Mouse (Mus musculus) ES-E14 (cell line): ENCODE data around the gene Yipf2.

ENCODE experiments used
- CHD2 ChIP-seq: IDR thresholded peaks from 2 replicates; pipeline ENCODE4 v1.6.1; 2014; ENCODE audit warnings: mild to moderate bottlenecking, low read depth, low read length, inconsistent platforms
- ZNF384 ChIP-seq: IDR thresholded peaks from 2 replicates; pipeline ENCODE4 v1.6.1; 2012; ENCODE audit warnings: low read depth, low read length, inconsistent platforms

DNA sequence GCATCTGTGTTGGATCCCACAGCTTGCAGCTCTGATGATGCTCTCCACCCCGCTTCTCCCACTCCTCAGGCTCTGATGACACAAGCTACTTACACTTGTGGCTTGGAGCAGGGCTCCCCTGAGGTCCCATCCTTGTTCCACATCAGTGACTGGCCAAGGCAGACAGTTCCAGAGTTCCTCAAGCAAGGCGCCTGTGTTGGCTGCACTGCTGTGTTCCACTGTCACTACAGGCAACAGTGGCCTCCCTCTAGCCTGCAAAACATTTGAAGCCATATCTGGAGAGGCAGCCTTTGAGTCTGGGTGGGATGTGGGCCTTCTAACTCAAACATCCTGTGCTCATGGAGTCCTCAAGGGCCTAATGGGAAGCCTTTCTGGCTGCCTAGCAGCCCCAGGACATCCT, 35.6 kb downstream of the Yipf2 start:
- TF ChIP-seq CHD2 (no peak), ZNF384 (no peak)
